Mouse (Mus musculus): ENCODE results near the gene Vwa8.

The Vwa8 gene

GRCm38 (mm10) chr14:79086006-79086405, 237.2 kb downstream of the Vwa8 start:
- no peak for DNase-seq (ENCODE audit: low spot score in 2 of 2)

- DNase-seq (ENCODE audit: low spot score in 2 of 2): peak; percentile 5 to 14
These were observed 240.6 kb downstream of the Vwa8 start for GRCm38 (mm10) chr14:79089464-79089863.

GRCm38 (mm10) chr14:79097181-79097580, 248.3 kb downstream of the Vwa8 start:
- no peak for DNase-seq (ENCODE audit: low spot score in 2 of 2)

GRCm38 (mm10) chr14:79106655-79107515, 258.0 kb downstream of the Vwa8 start:
- peak; percentile 34 to 45 for DNase-seq (ENCODE audit: low spot score in 2 of 2)

- no peak for DNase-seq (ENCODE audit: low spot score in 2 of 2)
These were observed 260.5 kb downstream of the Vwa8 start for GRCm38 (mm10) chr14:79109375-79109774.

GRCm38 (mm10) chr14:79110012-79110411, 261.2 kb downstream of the Vwa8 start:
- no peak for DNase-seq (ENCODE audit: low spot score in 2 of 2)

- DNase-seq (ENCODE audit: low spot score in 2 of 2): no peak
These were observed 263.2 kb downstream of the Vwa8 start for GRCm38 (mm10) chr14:79112050-79112449.

GRCm38 (mm10) chr14:79114526-79115383, 265.9 kb downstream of the Vwa8 start:
- no peak for DNase-seq (ENCODE audit: low spot score in 2 of 2)

GRCm38 (mm10) chr14:79118457-79118856, 269.6 kb downstream of the Vwa8 start:
- no peak for DNase-seq (ENCODE audit: low spot score in 2 of 2)

- no peak for DNase-seq (ENCODE audit: low spot score in 2 of 2)
These were observed 270.5 kb downstream of the Vwa8 start for GRCm38 (mm10) chr14:79119354-79119753.

- no peak for DNase-seq (ENCODE audit: low spot score in 2 of 2)
These were observed 271.8 kb downstream of the Vwa8 start for GRCm38 (mm10) chr14:79120681-79121080.

- DNase-seq (ENCODE audit: low spot score in 2 of 2): no peak
These were observed 274.6 kb downstream of the Vwa8 start for GRCm38 (mm10) chr14:79123466-79123865.

GRCm38 (mm10) chr14:79124643-79125042, 275.8 kb downstream of the Vwa8 start:
- peak in 1 of 2 experiments; percentile 42 for DNase-seq (ENCODE audit: low spot score in 2 of 2)

- no peak for DNase-seq (ENCODE audit: low spot score in 2 of 2)
These were observed 277.3 kb downstream of the Vwa8 start for GRCm38 (mm10) chr14:79126176-79126575.

- no peak for DNase-seq (ENCODE audit: low spot score in 2 of 2)
These were observed 286.1 kb downstream of the Vwa8 start for GRCm38 (mm10) chr14:79134891-79135334.

GRCm38 (mm10) chr14:79135441-79135840, 286.6 kb downstream of the Vwa8 start:
- no peak for DNase-seq (ENCODE audit: low spot score in 2 of 2)

- DNase-seq (ENCODE audit: low spot score in 2 of 2): no peak
These were observed 287.7 kb downstream of the Vwa8 start for GRCm38 (mm10) chr14:79136585-79136984.

GRCm38 (mm10) chr14:79137100-79137499, 288.2 kb downstream of the Vwa8 start:
- DNase-seq (ENCODE audit: low spot score in 2 of 2): no peak

GRCm38 (mm10) chr14:79139096-79139651, 290.3 kb downstream of the Vwa8 start:
- no peak for DNase-seq (ENCODE audit: low spot score in 2 of 2)

- DNase-seq (ENCODE audit: low spot score in 2 of 2): peak; percentile 19 to 49
These were observed 291.3 kb downstream of the Vwa8 start for GRCm38 (mm10) chr14:79139918-79140825.

- DNase-seq (ENCODE audit: low spot score in 2 of 2): no peak
These were observed 292.0 kb downstream of the Vwa8 start for GRCm38 (mm10) chr14:79140826-79141219.
